Mouse (Mus musculus) urinary bladder, adult 2 months (tissue): ENCODE data around the gene Selenow. TPM values are rescaled to one million over a fixed set of nuclear protein-coding genes. Genes with fewer than 3 reads are reported as not detected.

Experiments
- DNase-seq: peaks from one replicate; pipeline ENCODE4 v3.0.0; 2022; ENCODE audit warnings: low spot score
- polyA plus RNA-seq: library from polyadenylated mRNA; depleted of rRNA; stranded (reverse); fragments of >200 nt; gene quantifications from 2 replicates; pipeline ENCODE4 v1.2.3, GENCODE M21; 2012; rRNA removed

Gene Selenow
- 482 and 493 TPM in 2 replicates for polyA plus RNA-seq

- peak; percentile 87 for DNase-seq
These were observed at the start of gene Selenow for GRCm38 (mm10) chr7:15922220-15922773. Selenow (minus strand) TSS chr7:15922402.

DNA sequence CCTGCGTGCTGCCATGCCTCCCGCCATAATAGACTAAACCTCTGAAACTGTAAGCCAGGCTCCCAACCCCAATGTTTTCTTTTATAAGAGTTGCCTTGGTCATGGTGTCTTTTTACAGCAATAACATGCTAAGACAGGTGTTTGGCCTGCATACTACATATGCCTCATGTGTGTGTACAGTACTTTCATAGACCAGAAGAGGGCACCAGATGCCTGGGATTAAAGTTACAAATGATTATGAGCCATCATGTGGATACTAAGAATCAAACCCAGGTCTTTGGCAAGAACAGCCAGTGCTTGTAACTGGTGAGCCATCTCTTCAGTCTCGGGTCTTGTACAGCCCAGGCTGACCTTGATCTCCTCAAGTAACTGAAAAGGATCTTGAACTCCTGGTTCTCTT, 47.5 kb upstream of the Selenow start:
- no peak for DNase-seq

DNA sequence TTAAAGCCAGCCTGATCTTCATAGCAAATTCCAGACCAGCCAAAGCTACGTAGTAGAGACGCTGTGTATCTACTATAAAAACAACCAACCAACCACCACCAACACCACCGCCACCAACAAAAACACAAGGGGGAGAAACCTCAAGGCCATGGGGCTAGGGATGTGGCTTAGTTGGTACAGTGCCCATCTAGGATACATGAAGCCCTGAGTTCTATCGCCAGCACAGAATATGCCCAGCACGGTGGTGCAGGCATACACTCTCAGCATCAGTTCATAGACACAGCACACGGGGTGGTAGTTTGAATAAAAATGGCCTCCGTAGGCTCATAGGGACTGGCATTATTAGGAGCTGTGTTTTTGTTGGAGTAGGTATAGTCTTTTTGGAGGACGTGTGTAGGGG, 46.1 kb upstream of the Selenow start:
- no peak for DNase-seq

GRCm38 (mm10) chr7:15967312-15967711, 45.1 kb upstream of the Selenow start, which contains the start of gene Ehd2:
Ehd2 (minus strand) TSS chr7:15967567.
- DNase-seq: peak; percentile 79

- no peak for DNase-seq
These were observed 44.3 kb upstream of the Selenow start for GRCm38 (mm10) chr7:15966489-15966888.

- no peak for DNase-seq
These were observed 41.8 kb upstream of the Selenow start for GRCm38 (mm10) chr7:15963798-15964652.

- peak; percentile 72 for DNase-seq
These were observed 40.4 kb upstream of the Selenow start for GRCm38 (mm10) chr7:15962311-15963288.

DNA sequence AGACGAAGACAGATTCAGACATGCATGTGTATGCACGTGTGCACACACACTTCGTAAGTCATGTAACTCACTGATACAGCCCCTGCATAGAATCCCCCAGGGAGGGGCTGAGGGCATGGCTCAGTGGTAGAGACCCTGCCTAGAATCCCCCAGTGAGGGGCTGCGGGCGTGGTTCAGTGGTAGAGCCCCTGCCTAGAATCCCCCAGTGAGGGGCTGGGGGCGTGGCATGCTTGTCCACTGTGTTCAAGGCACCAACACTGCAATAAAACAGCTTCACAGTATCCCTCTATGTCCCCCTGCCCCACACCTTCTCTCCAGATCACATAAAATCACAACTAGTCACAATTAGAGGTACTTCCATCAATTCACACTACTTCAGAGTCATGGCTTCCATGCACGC, 39.6 kb upstream of the Selenow start:
- no peak for DNase-seq

- DNase-seq: no peak
These were observed 39.0 kb upstream of the Selenow start for GRCm38 (mm10) chr7:15961239-15961638.

DNA sequence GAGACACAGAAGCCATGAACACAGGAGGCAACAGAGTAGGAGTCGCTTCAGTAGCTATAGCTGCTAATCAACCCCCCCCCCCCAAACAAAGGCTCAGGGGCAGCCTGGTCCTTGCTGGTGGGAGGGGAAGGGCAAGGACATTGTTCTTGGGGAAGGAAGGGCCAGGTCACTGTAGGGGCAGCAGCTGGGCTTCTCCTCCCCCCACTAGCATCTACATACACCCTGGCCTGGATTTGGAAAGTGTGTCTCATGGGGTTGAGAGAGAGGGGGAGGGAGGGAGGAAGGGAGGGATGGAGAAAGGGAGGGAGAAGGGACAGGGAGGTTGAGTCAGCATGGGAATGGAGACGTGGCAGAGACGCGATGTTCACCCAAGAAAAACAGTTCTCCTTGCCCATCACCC, 38.5 kb upstream of the Selenow start:
- DNase-seq: no peak

GRCm38 (mm10) chr7:15956143-15956542, 33.9 kb upstream of the Selenow start:
- no peak for DNase-seq

DNA sequence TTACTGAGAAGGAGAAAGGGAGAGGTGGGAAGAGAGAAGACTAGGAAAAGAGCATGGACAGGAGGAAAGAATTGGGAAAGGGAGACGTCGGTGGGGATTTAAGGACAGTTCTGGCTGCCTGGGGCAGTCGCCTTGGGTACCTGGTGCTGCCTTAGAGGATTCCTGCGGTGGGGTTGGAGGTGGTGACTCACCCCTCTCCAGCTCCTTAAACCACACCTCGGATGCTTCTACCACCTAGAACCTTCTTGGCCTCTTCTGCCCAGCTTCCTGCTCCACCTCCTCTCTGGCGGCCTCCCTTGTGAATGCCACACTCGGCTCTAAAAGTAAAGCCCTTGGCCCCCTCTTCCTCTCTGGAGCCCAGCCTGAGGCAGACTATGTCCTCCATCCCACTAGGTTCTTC, 33.3 kb upstream of the Selenow start:
- no peak for DNase-seq

- no peak for DNase-seq
These were observed 32.8 kb upstream of the Selenow start for GRCm38 (mm10) chr7:15954978-15955443.

- no peak for DNase-seq
These were observed 32.2 kb upstream of the Selenow start for GRCm38 (mm10) chr7:15954436-15954835.

- no peak for DNase-seq
These were observed 31.3 kb upstream of the Selenow start for GRCm38 (mm10) chr7:15953307-15954074.

- DNase-seq: no peak
These were observed 30.2 kb upstream of the Selenow start for GRCm38 (mm10) chr7:15952416-15952815.

- DNase-seq: no peak
These were observed 27.8 kb upstream of the Selenow start for GRCm38 (mm10) chr7:15950008-15950407.

- no peak for DNase-seq
These were observed 27.1 kb upstream of the Selenow start for GRCm38 (mm10) chr7:15949216-15949790.

DNA sequence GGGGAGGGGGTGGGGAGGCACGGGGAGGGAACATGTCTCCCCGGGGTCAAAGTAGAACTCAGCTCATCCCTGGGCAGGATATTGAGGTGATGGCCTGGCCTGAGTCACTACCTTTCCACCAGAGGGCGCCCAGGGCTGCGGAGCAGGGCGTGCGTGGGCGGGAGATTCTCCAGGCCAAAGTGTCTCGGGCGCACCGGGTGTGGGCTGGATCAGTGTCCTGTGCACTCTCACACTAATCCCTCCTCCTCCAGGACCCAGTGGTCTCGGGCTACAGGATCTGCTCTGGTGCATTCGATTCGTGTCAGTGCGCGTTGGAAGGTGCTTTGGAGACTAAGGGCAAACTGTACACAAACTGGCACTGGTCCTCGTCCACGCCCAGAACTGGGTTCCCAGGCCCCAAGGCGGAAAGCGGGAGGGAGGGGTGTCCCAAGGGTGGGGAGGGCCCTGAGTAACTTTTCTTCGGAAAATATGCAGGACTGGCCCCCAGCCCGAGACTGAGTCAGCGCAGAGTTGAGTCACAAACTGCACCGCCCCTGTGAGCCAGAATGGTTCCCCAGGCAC, 26.3 kb upstream of the Selenow start:
- peak; percentile 80 for DNase-seq

DNA sequence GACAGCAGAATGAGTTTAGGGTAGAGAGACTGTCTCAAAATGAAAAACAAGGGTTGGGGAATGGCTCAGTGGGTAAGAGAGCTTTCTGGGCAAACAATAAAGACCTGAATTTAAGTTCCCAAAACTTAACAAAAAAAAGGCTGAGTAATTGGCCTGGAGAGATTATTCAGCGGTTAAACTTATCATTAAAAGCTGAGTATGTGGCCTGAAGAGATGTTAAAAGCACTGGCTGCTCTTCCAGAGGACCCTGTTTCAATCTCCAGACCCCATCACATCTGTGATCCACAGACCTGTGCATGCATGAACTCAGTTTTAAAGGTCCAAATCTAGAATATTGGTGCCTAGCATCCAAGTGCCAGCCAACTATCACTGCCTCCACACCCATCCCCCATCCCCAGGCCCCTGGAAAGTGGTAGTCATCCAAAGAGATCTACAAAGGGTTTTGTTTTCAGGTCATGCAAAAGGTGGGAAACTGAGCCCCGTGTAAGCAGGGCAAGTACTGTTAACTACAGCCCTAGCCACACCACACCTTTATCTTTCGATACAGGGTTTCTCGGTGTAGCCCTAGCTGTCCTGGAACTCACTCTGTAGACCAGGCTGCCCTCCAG, 25.6 kb upstream of the Selenow start:
- no peak for DNase-seq
